In the genomic region with DNA sequence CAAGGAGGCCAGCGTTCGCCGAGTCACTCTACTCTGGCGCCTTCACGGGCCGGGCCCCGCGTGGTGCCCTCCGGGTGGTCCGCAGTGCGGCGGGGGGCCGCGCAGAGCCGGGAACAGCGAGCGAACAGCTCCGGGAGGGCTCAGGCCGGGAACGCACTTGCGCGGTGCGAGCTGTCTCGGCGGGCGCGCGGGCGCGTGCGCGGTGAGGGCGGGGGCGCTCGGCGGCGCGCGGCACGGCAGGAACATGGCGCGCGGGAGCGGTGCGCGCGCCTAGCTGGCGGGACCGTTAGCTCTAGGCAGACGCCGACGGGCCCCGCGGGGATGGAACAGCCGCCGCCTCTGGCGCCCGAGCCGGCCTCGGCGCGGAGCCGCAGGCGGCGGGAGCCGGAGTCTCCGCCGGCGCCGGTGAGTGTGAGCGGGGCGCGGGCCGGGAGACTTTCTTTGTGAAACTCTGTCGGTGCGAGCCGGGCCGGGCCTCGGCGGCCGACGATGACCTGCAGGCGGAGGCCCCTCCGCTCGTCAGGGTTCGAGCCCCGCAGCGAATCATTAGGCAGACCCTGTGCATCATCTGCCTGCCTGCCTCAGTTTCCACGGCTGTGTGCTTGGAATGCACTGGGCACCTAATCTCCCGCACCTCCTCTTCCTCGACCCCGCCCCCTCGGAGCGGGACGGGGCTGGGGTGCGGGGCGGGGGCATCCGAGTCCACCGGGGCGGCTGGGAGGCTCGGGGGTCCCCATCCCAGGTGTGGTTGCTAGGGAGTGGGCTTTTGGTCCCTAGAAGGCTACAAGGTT, we compare ENCODE assay signal across 8 mouse cellular contexts. TPM values are rescaled to one million over a fixed set of nuclear protein-coding genes. Genes with fewer than 3 reads are reported as not detected.
DNase-seq lines count a peak whose midpoint lies in the region; ATAC-seq and TF ChIP-seq lines count a peak whose summit lies in the region.

TSS of gene Ttc28 (plus strand) at position 220 of the 791 bp plus-strand sequence.

- ATAC-seq in Patski = peak; percentile 58
- ATAC-seq in hindbrain, embryonic 11.5 days (ENCODE audit: low FRiP score) = peak; percentile 93

- CTCF ChIA-PET in Patski (lab: Charles Lee) = no interaction called here

- no peaks in the 10 kb centered on the region for H3K4me1 ChIP-seq in hindbrain, embryonic 11.5 days (replicated peaks; ENCODE audit: control insufficient read depth, insufficient read depth, low read length)

- peak; percentile 10 for DNase-seq in Patski (ENCODE audit: low read depth, low spot score)
- DNase-seq in cerebellum, adult 9-11 months = peak; percentile 88
- DNase-seq in frontal cortex, postnatal 10 days (ENCODE audit: low spot score in 2 of 2) = peak; percentile 79 to 88
- DNase-seq in hindbrain, embryonic 11.5 days (ENCODE audit: low spot score) = peak; percentile 93
- DNase-seq in layer of hippocampus, postnatal 14 days (ENCODE audit: low spot score in 2 of 2) = peak; percentile 88 to 91
- DNase-seq in lung, postnatal 10 days = peak; percentile 91
- DNase-seq in retina, adult 2 months (ENCODE audit: low read depth, low spot score) = peak; percentile 67
- peak; percentile 89 for DNase-seq in thymus, postnatal 25 days

- in situ Hi-C loops in Patski (cut with MboI; ENCODE audit: low pct_unique_long_range_greater_than_20kb) = no loop called here

- H3K4me2 ChIP-seq in hindbrain, embryonic 11.5 days (replicated peaks; ENCODE audit: low read depth, low read length) = peak within 1 kb of the TSS; percentile 78

- no peaks in the 10 kb centered on the region for H3K36me3 ChIP-seq in hindbrain, embryonic 11.5 days (ENCODE audit: control insufficient read depth, insufficient read depth, low read length)

- H3K27me3 ChIP-seq in Patski = no peaks in the 10 kb centered on the region
- H3K27me3 ChIP-seq in hindbrain, embryonic 11.5 days (ENCODE audit: control insufficient read depth, insufficient read depth, low read length) = no peaks in the 10 kb centered on the region

- no peak for TF ChIP-seq CTCF in Patski (IDR thresholded peaks at IDR 0.05)

- H3K4me3 ChIP-seq in hindbrain, embryonic 11.5 days (ENCODE audit: low read depth, low read length) = peak within 1 kb of the TSS; percentile 84

- WGBS in hindbrain, embryonic 11.5 days = under 1% methylated on average over 81 of the region's 101 CpGs

- peak within 1 kb of the TSS; percentile 59 for H3K27ac ChIP-seq in hindbrain, embryonic 11.5 days (ENCODE audit: low read depth, low read length)

- no peaks in the 10 kb centered on the region for H3K9me3 ChIP-seq in hindbrain, embryonic 11.5 days (ENCODE audit: control insufficient read depth, low read length)

- peak within 1 kb of the TSS; percentile 77 for H3K9ac ChIP-seq in hindbrain, embryonic 11.5 days (ENCODE audit: low read depth, low read length)

- POLR2A ChIA-PET in Patski (lab: Charles Lee) = interaction anchor here (0.7 kb wide), 1 partner anchor 421 kb away, joined by 4 read pairs; no protein-coding TSS in a partner anchor

RNA-seq across cellular contexts. Expression of gene Ttc28, which starts in this region (rescaled TPM):
- polyA plus RNA-seq in Patski (2021) = 9.0 TPM
- 14.0 and 15.6 TPM in 2 replicates for polyA plus RNA-seq in hindbrain, embryonic 11.5 days (2014; fragmentation: Nextera tagmentation; extraction: Ambion mirVana)
- 10 to 100 TPM; 19.6 to 23.4 TPM for total RNA-seq in layer of hippocampus, postnatal 14 days (2021)

Comparison
In these comparisons a context has a peak if more than half of its experiments do, and no peak if none do; other contexts are left out.
1. Peak in every context shown above with its lines: DNase-seq, ATAC-seq, H3K4me3 ChIP-seq and H3K27ac ChIP-seq.
2. DNase-seq: peak in every context shown above with its lines; median percentile 93 in hindbrain, embryonic 11.5 days; 91 in lung, postnatal 10 days; 90 in layer of hippocampus, postnatal 14 days; 89 in thymus, postnatal 25 days; 88 in cerebellum, adult 9-11 months; 84 in frontal cortex, postnatal 10 days; 67 in retina, adult 2 months; 10 in Patski.